Mouse (Mus musculus): ENCODE measurements around the gene Mia. TPM values are rescaled to one million over a fixed set of nuclear protein-coding genes. Genes with fewer than 3 reads are reported as not detected.
A peak's percentile ranks its signal among the peaks of the same experiment; 100 is the strongest.

The Mia gene
- total RNA-seq, 2 experiments from 2014 or later, result not detected

- Histone ChIP-seq H3K27ac (no peak overlapping the region), H3K4me3 (no peak overlapping the region)
- no peak for DNase-seq
- TF ChIP-seq CTCF (IDR thresholded peaks at IDR 0.05), result no peak
- intact Hi-C loops (cut with DNase I), result no loop called here
Measured at GRCm38 (mm10) chr7:27136410-27136996, 44.5 kb downstream of the Mia start.

DNA sequence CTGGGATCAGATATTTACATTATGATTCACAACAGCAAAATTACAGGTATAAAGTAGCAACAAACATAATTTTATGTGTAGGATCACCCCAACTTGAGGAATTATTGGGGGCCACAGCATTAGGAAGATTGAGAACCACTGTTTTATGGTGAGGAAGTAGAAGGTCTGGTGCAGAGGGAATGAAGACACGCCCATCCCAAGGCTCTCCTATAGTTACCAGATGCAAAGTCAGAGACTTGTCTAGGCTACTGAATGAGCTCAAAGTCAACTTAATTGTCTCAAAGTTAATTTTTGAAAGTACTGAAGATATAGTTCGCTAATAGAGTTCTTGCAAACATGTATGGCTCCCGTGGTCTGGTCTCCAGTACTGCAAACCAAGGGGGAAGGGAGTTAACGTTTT lies 47.2 kb downstream of the Mia start:
- no peak for TF ChIP-seq CTCF (IDR thresholded peaks at IDR 0.05)
- no peak for DNase-seq
- intact Hi-C loops (cut with DNase I), result loop anchor here (2.0 kb wide), 3 partner anchors 25 to 151 kb away; no protein-coding TSS in a partner anchor
- Histone ChIP-seq H3K4me3 (no peak overlapping the region), H3K27ac (no peak overlapping the region)

GRCm38 (mm10) chr7:27133156-27133555 lies 47.8 kb downstream of the Mia start:
- H3K27ac ChIP-seq, result no peak overlapping the region
- TF ChIP-seq CTCF (IDR thresholded peaks at IDR 0.05), result no peak
- no peak overlapping the region for H3K4me3 ChIP-seq
- DNase-seq, result peak; percentile 39
- intact Hi-C loops (cut with DNase I), result loop anchor here (2.0 kb wide), 3 partner anchors 26 to 152 kb away; no protein-coding TSS in a partner anchor

- intact Hi-C loops (cut with DNase I), result loop anchor here (2.0 kb wide), 3 partner anchors 26 to 152 kb away; no protein-coding TSS in a partner anchor
- no peak overlapping the region for H3K27ac ChIP-seq
- DNase-seq, result peak; percentile 67
- H3K4me3 ChIP-seq, result no peak overlapping the region
- peak; percentile 65 for TF ChIP-seq CTCF (IDR thresholded peaks at IDR 0.05)
Measured at GRCm38 (mm10) chr7:27132588-27132987, 48.4 kb downstream of the Mia start.

DNA sequence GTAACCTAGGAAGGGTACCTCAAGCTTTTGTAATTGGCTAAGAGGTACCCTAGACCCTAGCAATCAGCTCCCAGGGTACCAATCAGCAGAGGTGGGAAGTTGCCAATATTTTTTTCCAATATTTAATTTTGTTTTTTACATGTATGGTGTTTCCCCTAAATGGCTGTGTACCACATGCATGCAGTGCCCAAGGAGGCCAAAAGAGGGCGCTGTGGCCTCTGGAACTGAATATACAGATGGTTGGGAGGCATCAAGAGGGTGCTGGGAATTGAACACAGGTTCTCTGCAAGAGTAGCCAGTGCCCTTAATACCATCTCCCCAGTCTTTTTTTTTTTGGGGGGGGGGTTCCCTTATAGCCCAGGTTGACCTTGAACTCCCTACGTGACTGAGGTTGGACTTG lies 49.6 kb downstream of the Mia start:
- peak; percentile 31 for TF ChIP-seq CTCF (IDR thresholded peaks at IDR 0.05)
- intact Hi-C loops (cut with DNase I), result no loop called here
- no peak overlapping the region for H3K4me3 ChIP-seq

DNA sequence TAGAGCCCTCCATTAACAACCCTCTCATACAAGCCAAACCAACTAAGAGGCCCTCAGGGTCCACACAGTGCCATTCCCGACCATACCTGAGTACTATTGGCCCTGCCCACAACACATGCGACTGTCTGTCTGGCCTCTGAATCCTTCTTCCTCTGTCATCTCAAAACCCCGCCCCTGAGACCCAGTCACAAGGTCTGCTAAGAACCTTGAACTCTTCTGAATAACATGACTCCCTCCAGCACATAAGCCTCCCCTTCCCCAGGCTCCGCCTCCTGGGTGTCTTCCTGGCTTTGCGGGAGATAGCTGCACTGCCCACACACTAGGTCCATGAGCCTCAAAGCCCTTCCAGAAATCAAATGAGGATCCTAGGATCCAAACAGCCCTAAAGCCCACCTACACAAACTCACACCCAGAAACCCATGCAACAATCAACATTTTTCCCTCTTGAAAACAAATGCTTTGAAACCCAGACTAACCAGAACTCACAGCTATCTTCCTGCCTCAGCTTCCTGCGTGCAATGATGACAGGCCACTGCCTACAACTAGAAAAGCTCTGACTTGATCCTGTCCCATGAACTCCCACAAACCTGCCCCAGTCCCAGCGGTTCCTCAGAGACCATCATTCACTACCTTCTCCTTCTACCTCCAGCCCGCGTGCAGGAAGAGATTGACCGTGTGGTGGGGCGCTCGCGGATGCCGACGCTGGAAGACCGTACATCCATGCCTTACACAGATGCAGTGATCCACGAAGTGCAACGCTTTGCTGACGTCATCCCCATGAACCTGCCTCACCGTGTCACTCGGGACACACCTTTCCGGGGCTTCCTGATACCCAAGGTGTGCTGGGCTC lies 50.2 kb downstream of the Mia start:
- Histone ChIP-seq H3K4me3 (no peak overlapping the region), H3K27ac (no peak overlapping the region)
- no peak for TF ChIP-seq CTCF (IDR thresholded peaks at IDR 0.05)
- DNase-seq, result no peak
- intact Hi-C loops (cut with DNase I), result no loop called here

More for the DNA sequence above, 49.6 kb downstream of the Mia start:
- no peak overlapping the region for H3K27ac ChIP-seq
- no peak for DNase-seq

DNA sequence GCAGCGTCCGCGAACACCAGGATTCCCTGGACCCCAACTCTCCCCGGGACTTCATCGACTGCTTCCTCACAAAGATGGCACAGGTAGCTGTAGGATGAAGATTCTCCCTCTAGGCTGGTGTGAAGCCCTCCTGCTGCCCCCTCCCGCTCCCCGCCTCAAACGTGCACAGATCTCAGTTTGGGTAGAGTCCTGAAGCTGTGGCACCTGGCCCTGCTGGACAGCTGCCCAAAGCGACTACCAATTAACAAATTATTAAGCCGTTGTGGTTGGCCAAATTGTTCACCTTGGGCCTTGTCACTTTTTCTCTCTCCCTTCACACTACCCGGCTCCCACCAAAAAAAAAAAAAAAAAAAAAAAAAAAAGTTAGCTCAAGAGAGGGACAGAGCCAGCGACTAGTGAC lies 51.1 kb downstream of the Mia start:
- no peak for TF ChIP-seq CTCF (IDR thresholded peaks at IDR 0.05)
- intact Hi-C loops (cut with DNase I), result no loop called here
- no peak overlapping the region for H3K27ac ChIP-seq
- DNase-seq, result no peak
- no peak overlapping the region for H3K4me3 ChIP-seq

Small RNA genes lying within 50 kb of the gene (microRNA-seq; reads per million reads assigned to microRNA genes)
- not detected for gene Mir1191
- not detected for gene Mir3101

Other genes starting within 250 kb of the Mia start
- not detected for gene Cyp2a22, start 241.8 kb downstream of the Mia start, total RNA-seq (2021)
- under 1 TPM in 1 of 2 experiments, not detected in 1; 0.14 TPM for gene Cyp2a12, start 152.1 kb downstream of the Mia start, total RNA-seq (2021)
- gene Cyp2f2, start 61.2 kb downstream of the Mia start, total RNA-seq (2021), result under 1 TPM; 0.50 to 0.64 TPM
- not detected for gene Cyp2t4, start 27.4 kb downstream of the Mia start, total RNA-seq (2021)
- gene Egln2, start 14.4 kb downstream of the Mia start, total RNA-seq (2021), result 100 to 1,000 TPM in 1 of 2 experiments, 10 to 100 TPM in 1; 97.6 to 119 TPM
- 1 to 10 TPM; 5.7 to 6.5 TPM for gene Rab4b, start 2.3 kb downstream of the Mia start, total RNA-seq (2021)
- under 1 TPM in 1 of 2 experiments, not detected in 1; 0.18 TPM for gene Gm21983, start 71 bp downstream of the Mia start, total RNA-seq (2021)
- gene BC024978, start 14.6 kb upstream of the Mia start, total RNA-seq (2021), result 10 to 100 TPM; 14.6 to 15.8 TPM
- gene Snrpa, start 15.1 kb upstream of the Mia start, total RNA-seq (2021), result 10 to 100 TPM; 32.5 to 37.3 TPM
- 1 to 10 TPM; 3.9 to 4.3 TPM for gene Itpkc, start 47.5 kb upstream of the Mia start, total RNA-seq (2021)
- 1 to 10 TPM; 3.2 to 3.4 TPM for gene Coq8b, start 51.9 kb upstream of the Mia start, total RNA-seq (2021)
- gene Numbl, start 77.3 kb upstream of the Mia start, total RNA-seq (2021), result 1 to 10 TPM; 3.8 to 4.2 TPM
- 10 to 100 TPM; 48.0 to 81.2 TPM for gene Ltbp4, start 156.5 kb upstream of the Mia start, total RNA-seq (2021)
- 1 to 10 TPM; 2.3 to 2.8 TPM for gene Shkbp1, start 174.9 kb upstream of the Mia start, total RNA-seq (2021)
- gene Gm20479, start 176.3 kb upstream of the Mia start, total RNA-seq (2021), result not detected